Mouse (Mus musculus): ENCODE measurements at regions not wholly inside any gene's neighbourhood (a gene's known extent, or its start where the extent isn't known, plus 50 kb on each side); places are given as distances from the start of the nearest gene placed in this dataset.

GRCm38 (mm10) chr15:56077838-56078567 is 1399.4 kb downstream of the Slc22a22 start:
- no peak for ATAC-seq (ENCODE audit: insufficient number of reproducible peaks, insufficient read depth, low FRiP score, low read depth)
- Histone ChIP-seq H3K4me1 (ENCODE audit: control insufficient read depth in 2 of 2, insufficient read depth in 2 of 2, low read length in 2 of 2) (peaks cover 0 to 3% of the 10 kb centered on the region in 2 experiments; a peak in 1 of 4 replicates), H3K27me3 (ENCODE audit: control insufficient read depth, insufficient read depth, low read length) (no peaks in the 10 kb centered on the region), H3K27ac (replicated peaks in 1 of 2; ENCODE audit: control insufficient read depth in 1 of 2, insufficient read depth in 1 of 2, low read depth in 2 of 2, low read length in 2 of 2) (no peak overlapping the region), H3K36me3 (ENCODE audit: control insufficient read depth, insufficient read depth, low read length) (no peaks in the 10 kb centered on the region), H3K9ac (ENCODE audit: low read length) (no peak overlapping the region), H3K9me3 (ENCODE audit: control insufficient read depth, low read length) (no peaks in the 10 kb centered on the region), H3K4me2 (ENCODE audit: low read length) (no peak overlapping the region), H3K4me3 (ENCODE audit: control insufficient read depth in 1 of 2, insufficient read depth in 1 of 2, low read depth in 1 of 2, low read length in 2 of 2) (no peak overlapping the region)
- WGBS: 73% methylated on average over 11 of the region's 11 CpGs

GRCm38 (mm10) chr15:56077081-56077480 is 1400.3 kb downstream of the Slc22a22 start:
- no peak overlapping the region for H3K4me2 ChIP-seq (ENCODE audit: low read length)
- 0 out of 2 replicates have a peak, but pooled peaks cover 2% of the 10 kb centered on the region for H3K9me3 ChIP-seq (ENCODE audit: control insufficient read depth, low read length)
- peaks cover 0 to 3% of the 10 kb centered on the region in 2 experiments; a peak in 1 of 4 replicates for H3K4me1 ChIP-seq (ENCODE audit: control insufficient read depth in 2 of 2, insufficient read depth in 2 of 2, low read length in 2 of 2)
- 50% methylated on average over 1 of the region's 1 CpGs for WGBS
- no peak overlapping the region for H3K9ac ChIP-seq (ENCODE audit: low read length)
- no peaks in the 10 kb centered on the region for H3K36me3 ChIP-seq (ENCODE audit: control insufficient read depth, insufficient read depth, low read length)
- no peaks in the 10 kb centered on the region for H3K27me3 ChIP-seq (ENCODE audit: control insufficient read depth, insufficient read depth, low read length)
- H3K27ac ChIP-seq (replicated peaks in 1 of 2; ENCODE audit: control insufficient read depth in 1 of 2, insufficient read depth in 1 of 2, low read depth in 2 of 2, low read length in 2 of 2): no peak overlapping the region
- H3K4me3 ChIP-seq (ENCODE audit: control insufficient read depth in 1 of 2, insufficient read depth in 1 of 2, low read depth in 1 of 2, low read length in 2 of 2): no peak overlapping the region
- ATAC-seq (ENCODE audit: insufficient number of reproducible peaks, insufficient read depth, low FRiP score, low read depth): no peak

- H3K4me2 ChIP-seq (ENCODE audit: low read length): no peak overlapping the region
- no peak overlapping the region for H3K9ac ChIP-seq (ENCODE audit: low read length)
- no peaks in the 10 kb centered on the region for H3K27me3 ChIP-seq (ENCODE audit: control insufficient read depth, insufficient read depth, low read length)
- H3K4me1 ChIP-seq (ENCODE audit: control insufficient read depth in 2 of 2, insufficient read depth in 2 of 2, low read length in 2 of 2): peaks cover 0 to 3% of the 10 kb centered on the region in 2 experiments; a peak in 1 of 4 replicates
- H3K36me3 ChIP-seq (ENCODE audit: control insufficient read depth, insufficient read depth, low read length): no peaks in the 10 kb centered on the region
- H3K9me3 ChIP-seq (ENCODE audit: control insufficient read depth, low read length): 0 out of 2 replicates have a peak, but pooled peaks cover 2% of the 10 kb centered on the region
- H3K4me3 ChIP-seq (ENCODE audit: control insufficient read depth in 1 of 2, insufficient read depth in 1 of 2, low read depth in 1 of 2, low read length in 2 of 2): no peak overlapping the region
- ATAC-seq (ENCODE audit: insufficient number of reproducible peaks, insufficient read depth, low FRiP score, low read depth): no peak
- WGBS: 91% methylated on average over 1 of the region's 1 CpGs
- H3K27ac ChIP-seq (replicated peaks in 1 of 2; ENCODE audit: control insufficient read depth in 1 of 2, insufficient read depth in 1 of 2, low read depth in 2 of 2, low read length in 2 of 2): no peak overlapping the region
Observed at GRCm38 (mm10) chr15:56076680-56077079, 1400.7 kb downstream of the Slc22a22 start.

- H3K4me3 ChIP-seq (ENCODE audit: control insufficient read depth in 1 of 2, insufficient read depth in 1 of 2, low read depth in 1 of 2, low read length in 2 of 2): no peak overlapping the region
- no peak overlapping the region for H3K27ac ChIP-seq (replicated peaks in 1 of 2; ENCODE audit: control insufficient read depth in 1 of 2, insufficient read depth in 1 of 2, low read depth in 2 of 2, low read length in 2 of 2)
- no peak overlapping the region for H3K4me2 ChIP-seq (ENCODE audit: low read length)
- no peak overlapping the region for H3K9ac ChIP-seq (ENCODE audit: low read length)
- no peaks in the 10 kb centered on the region for H3K27me3 ChIP-seq (ENCODE audit: control insufficient read depth, insufficient read depth, low read length)
- 76% methylated on average over 2 of the region's 2 CpGs for WGBS
- no peaks in the 10 kb centered on the region for H3K4me1 ChIP-seq (ENCODE audit: control insufficient read depth in 2 of 2, insufficient read depth in 2 of 2, low read length in 2 of 2)
- no peak for ATAC-seq (ENCODE audit: insufficient number of reproducible peaks, insufficient read depth, low FRiP score, low read depth)
- H3K36me3 ChIP-seq (ENCODE audit: control insufficient read depth, insufficient read depth, low read length): no peaks in the 10 kb centered on the region
- 0 out of 2 replicates have a peak, but pooled peaks cover 2% of the 10 kb centered on the region for H3K9me3 ChIP-seq (ENCODE audit: control insufficient read depth, low read length)
Observed at GRCm38 (mm10) chr15:56069511-56069910, 1407.9 kb downstream of the Slc22a22 start.

- WGBS: 69% methylated on average over 3 of the region's 3 CpGs
- no peak for ATAC-seq (ENCODE audit: insufficient number of reproducible peaks, insufficient read depth, low FRiP score, low read depth)
- H3K9me3 ChIP-seq (ENCODE audit: control insufficient read depth, low read length): no peaks in the 10 kb centered on the region
- no peaks in the 10 kb centered on the region for H3K27me3 ChIP-seq (ENCODE audit: control insufficient read depth, insufficient read depth, low read length)
- H3K4me3 ChIP-seq (ENCODE audit: control insufficient read depth in 1 of 2, insufficient read depth in 1 of 2, low read depth in 1 of 2, low read length in 2 of 2): no peak overlapping the region
- H3K4me1 ChIP-seq (ENCODE audit: control insufficient read depth in 2 of 2, insufficient read depth in 2 of 2, low read length in 2 of 2): no peaks in the 10 kb centered on the region
- H3K36me3 ChIP-seq (ENCODE audit: control insufficient read depth, insufficient read depth, low read length): no peaks in the 10 kb centered on the region
- no peak overlapping the region for H3K4me2 ChIP-seq (ENCODE audit: low read length)
- H3K27ac ChIP-seq (replicated peaks in 1 of 2; ENCODE audit: control insufficient read depth in 1 of 2, insufficient read depth in 1 of 2, low read depth in 2 of 2, low read length in 2 of 2): no peak overlapping the region
- H3K9ac ChIP-seq (ENCODE audit: low read length): no peak overlapping the region
Observed at GRCm38 (mm10) chr15:56067214-56067613, 1410.2 kb downstream of the Slc22a22 start.

- H3K9ac ChIP-seq (ENCODE audit: low read length): no peak overlapping the region
- no peaks in the 10 kb centered on the region for H3K36me3 ChIP-seq (ENCODE audit: control insufficient read depth, insufficient read depth, low read length)
- H3K27ac ChIP-seq (replicated peaks in 1 of 2; ENCODE audit: control insufficient read depth in 1 of 2, insufficient read depth in 1 of 2, low read depth in 2 of 2, low read length in 2 of 2): no peak overlapping the region
- 69% methylated on average over 4 of the region's 4 CpGs for WGBS
- no peak for ATAC-seq (ENCODE audit: insufficient number of reproducible peaks, insufficient read depth, low FRiP score, low read depth)
- no peaks in the 10 kb centered on the region for H3K4me1 ChIP-seq (ENCODE audit: control insufficient read depth in 2 of 2, insufficient read depth in 2 of 2, low read length in 2 of 2)
- no peak overlapping the region for H3K4me2 ChIP-seq (ENCODE audit: low read length)
- H3K9me3 ChIP-seq (ENCODE audit: control insufficient read depth, low read length): no peaks in the 10 kb centered on the region
- no peaks in the 10 kb centered on the region for H3K27me3 ChIP-seq (ENCODE audit: control insufficient read depth, insufficient read depth, low read length)
- H3K4me3 ChIP-seq (ENCODE audit: control insufficient read depth in 1 of 2, insufficient read depth in 1 of 2, low read depth in 1 of 2, low read length in 2 of 2): no peak overlapping the region
Observed at GRCm38 (mm10) chr15:56066540-56066939, 1410.9 kb downstream of the Slc22a22 start.

- H3K27ac ChIP-seq (replicated peaks in 1 of 2; ENCODE audit: control insufficient read depth in 1 of 2, insufficient read depth in 1 of 2, low read depth in 2 of 2, low read length in 2 of 2): no peak overlapping the region
- H3K4me2 ChIP-seq (ENCODE audit: low read length): no peak overlapping the region
- no peak for ATAC-seq (ENCODE audit: insufficient number of reproducible peaks, insufficient read depth, low FRiP score, low read depth)
- H3K9me3 ChIP-seq (ENCODE audit: control insufficient read depth, low read length): no peaks in the 10 kb centered on the region
- WGBS: 33% methylated on average over 7 of the region's 7 CpGs
- no peaks in the 10 kb centered on the region for H3K27me3 ChIP-seq (ENCODE audit: control insufficient read depth, insufficient read depth, low read length)
- no peak overlapping the region for H3K9ac ChIP-seq (ENCODE audit: low read length)
- H3K4me1 ChIP-seq (ENCODE audit: control insufficient read depth in 2 of 2, insufficient read depth in 2 of 2, low read length in 2 of 2): no peaks in the 10 kb centered on the region
- no peak overlapping the region for H3K4me3 ChIP-seq (ENCODE audit: control insufficient read depth in 1 of 2, insufficient read depth in 1 of 2, low read depth in 1 of 2, low read length in 2 of 2)
- H3K36me3 ChIP-seq (ENCODE audit: control insufficient read depth, insufficient read depth, low read length): no peaks in the 10 kb centered on the region
Observed at GRCm38 (mm10) chr15:56065872-56066534, 1411.4 kb downstream of the Slc22a22 start.
